Mouse (Mus musculus): ENCODE measurements around the gene Sdhaf3. TPM values are rescaled to one million over a fixed set of nuclear protein-coding genes. Genes with fewer than 3 reads are reported as not detected.

Sdhaf3 gene
- polyA plus RNA-seq (2015; fragmentation: Nextera tagmentation; extraction: Ambion mirVana) = 4.7 and 5.7 TPM in 2 replicates

DNA sequence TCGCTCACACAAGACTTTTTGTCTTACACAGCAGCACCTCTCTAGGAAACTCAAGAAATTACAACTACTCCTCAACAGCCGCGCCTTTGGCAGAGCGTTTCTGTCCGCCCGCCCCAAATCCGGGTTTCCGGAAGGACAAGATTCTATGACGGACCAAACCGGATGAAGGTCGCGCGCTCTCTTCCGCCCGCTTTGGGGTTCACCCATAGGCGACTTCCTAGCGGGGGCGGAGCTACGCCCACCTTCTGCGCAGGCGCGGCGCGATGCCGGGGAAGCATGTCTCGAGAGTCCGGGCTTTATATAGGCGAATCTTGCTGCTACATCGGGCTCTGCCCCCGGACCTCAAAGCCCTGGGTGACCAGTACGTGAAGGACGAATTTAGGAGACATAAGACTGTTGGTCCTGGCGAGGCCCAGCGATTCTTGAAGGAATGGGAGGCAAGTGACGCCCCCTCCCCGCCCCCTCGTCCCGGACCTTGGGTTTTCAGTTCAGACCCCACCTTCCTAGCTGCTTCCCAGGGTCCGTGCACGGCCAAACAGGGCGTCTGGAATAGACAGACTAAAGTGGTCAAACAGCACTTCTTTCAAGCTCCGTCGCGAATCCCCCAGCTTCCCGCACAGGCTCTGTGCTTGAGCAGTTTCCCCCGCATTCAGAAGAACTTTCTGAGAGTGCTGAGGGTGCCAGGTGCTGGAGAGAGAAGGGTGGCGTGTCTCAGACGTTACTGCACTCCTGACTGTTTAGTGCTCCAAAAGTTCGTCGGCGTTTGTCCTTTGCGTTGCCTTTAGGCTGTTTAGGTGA, at the start of gene Sdhaf3:
Sdhaf3 (plus strand) TSS at position 241 of the 798 bp plus-strand sequence.
- no peaks in the 10 kb centered on the region for H3K4me1 ChIP-seq
- H3K36me3 ChIP-seq = no peaks in the 10 kb centered on the region
- no peaks in the 10 kb centered on the region for H3K27me3 ChIP-seq (replicated peaks)
- H3K9ac ChIP-seq = peak within 1 kb of the TSS; percentile 58
- under 1% methylated on average over 52 of the region's 52 CpGs for WGBS
- H3K27ac ChIP-seq = peak within 1 kb of the TSS; percentile 78
- H3K4me3 ChIP-seq (replicated peaks) = peak within 1 kb of the TSS; percentile 72
- ATAC-seq (ENCODE audit: insufficient read depth, low FRiP score, low read depth) = peak; percentile 98
- peak within 1 kb of the TSS; percentile 74 for H3K4me2 ChIP-seq
- H3K9me3 ChIP-seq = no peaks in the 10 kb centered on the region

DNA sequence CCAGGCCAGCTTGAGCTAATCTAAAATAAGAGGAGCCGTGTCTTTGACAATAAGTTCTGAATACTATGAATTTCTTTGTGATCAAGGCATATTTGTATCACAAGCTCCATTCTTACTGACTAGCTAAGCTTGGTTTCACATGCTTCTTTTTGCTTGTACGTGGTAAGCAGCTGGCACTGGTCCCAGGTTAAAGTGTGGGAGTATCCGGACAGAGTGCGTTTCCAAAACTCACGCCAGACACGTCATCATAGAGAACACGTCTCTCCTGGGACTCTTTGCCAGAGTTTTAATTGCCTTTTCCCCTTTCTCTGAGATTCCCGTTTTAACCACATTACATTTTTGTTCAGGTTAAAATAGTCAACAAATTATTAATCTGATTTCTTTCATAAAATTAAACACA, 46.2 kb upstream of the Sdhaf3 start:
- ATAC-seq (ENCODE audit: insufficient read depth, low FRiP score, low read depth) = no peak
- Histone ChIP-seq H3K9ac (no peak overlapping the region), H3K4me1 (no peaks in the 10 kb centered on the region), H3K4me3 (replicated peaks) (no peak overlapping the region), H3K27me3 (replicated peaks) (no peaks in the 10 kb centered on the region), H3K9me3 (no peaks in the 10 kb centered on the region), H3K27ac (no peak overlapping the region), H3K4me2 (no peak overlapping the region), H3K36me3 (no peaks in the 10 kb centered on the region)
- WGBS = 56% methylated on average over 8 of the region's 8 CpGs

DNA sequence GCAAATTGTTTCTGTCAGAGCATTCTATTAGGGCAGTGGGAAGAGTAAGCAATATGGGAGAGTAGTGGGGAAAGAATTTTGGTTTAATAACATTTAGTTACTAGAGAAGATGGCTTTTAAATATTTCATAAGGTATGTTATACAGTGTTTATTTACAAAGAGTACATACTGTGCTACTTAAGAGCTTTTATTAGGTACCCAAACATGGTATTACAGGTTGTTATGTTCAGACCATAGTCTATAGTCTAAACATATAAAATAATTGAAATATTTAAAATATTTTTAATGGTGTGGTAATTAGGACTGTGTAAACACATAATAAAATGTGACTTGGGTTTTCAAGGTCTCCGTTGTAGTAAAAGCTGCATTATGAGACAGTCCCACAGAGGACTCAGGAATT, 41.5 kb upstream of the Sdhaf3 start:
- Histone ChIP-seq H3K9ac (no peak overlapping the region), H3K4me3 (replicated peaks) (no peak overlapping the region), H3K27ac (no peak overlapping the region), H3K36me3 (no peaks in the 10 kb centered on the region), H3K9me3 (no peaks in the 10 kb centered on the region), H3K4me1 (no peaks in the 10 kb centered on the region), H3K27me3 (replicated peaks) (no peaks in the 10 kb centered on the region), H3K4me2 (no peak overlapping the region)
- 67% methylated on average over 1 of the region's 1 CpGs for WGBS
- no peak for ATAC-seq (ENCODE audit: insufficient read depth, low FRiP score, low read depth)

DNA sequence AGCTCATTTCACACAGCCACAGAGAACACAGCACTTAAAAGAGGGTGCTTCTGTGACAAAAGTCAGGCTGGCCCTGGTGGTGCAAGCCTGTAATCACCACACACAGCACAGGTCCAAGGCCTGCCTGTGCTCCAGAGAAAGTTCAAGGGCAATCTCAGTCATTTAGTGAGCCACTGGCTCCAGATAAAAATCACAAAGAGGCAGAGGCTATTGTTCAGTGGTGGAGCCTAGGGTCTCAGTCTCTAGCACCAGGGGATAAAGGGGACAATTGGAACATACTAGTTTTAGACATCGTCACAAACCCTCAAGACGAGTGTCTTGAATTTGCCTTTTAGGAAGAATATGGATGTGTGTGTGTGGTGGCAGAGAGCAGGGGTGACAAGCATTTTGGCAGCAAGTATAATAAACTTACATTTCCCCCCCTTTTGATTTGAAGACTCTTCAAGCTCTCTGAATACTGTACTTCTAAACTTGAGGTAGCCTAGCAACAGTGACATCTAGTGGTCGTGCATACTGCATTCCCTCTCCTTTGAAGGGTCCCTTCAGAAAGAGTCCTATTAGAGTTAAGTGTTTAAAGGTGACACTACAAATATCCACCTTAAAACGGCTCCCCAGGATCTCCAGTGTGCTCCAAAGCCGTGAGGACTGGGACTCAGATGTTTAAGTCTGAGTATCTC, 40.8 kb upstream of the Sdhaf3 start:
- H3K27me3 ChIP-seq (replicated peaks) = no peaks in the 10 kb centered on the region
- no peaks in the 10 kb centered on the region for H3K9me3 ChIP-seq
- no peaks in the 10 kb centered on the region for H3K36me3 ChIP-seq
- H3K27ac ChIP-seq = no peak overlapping the region
- no peak overlapping the region for H3K9ac ChIP-seq
- no peaks in the 10 kb centered on the region for H3K4me1 ChIP-seq
- WGBS = 36% methylated on average over 5 of the region's 5 CpGs
- H3K4me3 ChIP-seq (replicated peaks) = no peak overlapping the region
- H3K4me2 ChIP-seq = no peak overlapping the region
- no peak for ATAC-seq (ENCODE audit: insufficient read depth, low FRiP score, low read depth)

DNA sequence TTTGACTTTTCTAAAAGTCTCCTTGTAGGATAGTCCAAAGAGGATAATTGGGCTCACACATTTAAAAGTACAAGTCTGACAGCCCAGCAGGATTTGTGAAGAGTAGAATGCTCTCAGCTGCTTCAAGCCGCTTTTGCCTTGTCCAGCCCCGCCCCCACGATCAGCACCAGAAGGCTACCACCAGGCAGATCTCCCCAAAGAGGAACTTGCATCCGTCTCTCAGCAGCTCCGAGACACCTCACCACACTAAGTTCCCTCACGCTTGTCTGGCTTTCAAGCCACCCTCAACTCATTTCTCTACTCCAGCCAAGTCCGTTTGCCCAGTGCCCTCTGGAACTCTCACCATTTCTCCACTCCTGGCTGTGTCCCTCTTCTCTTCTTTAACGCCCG, 40.3 kb upstream of the Sdhaf3 start:
- Histone ChIP-seq H3K27me3 (replicated peaks) (no peaks in the 10 kb centered on the region), H3K4me3 (replicated peaks) (no peak overlapping the region), H3K36me3 (no peaks in the 10 kb centered on the region), H3K4me2 (no peak overlapping the region), H3K4me1 (no peaks in the 10 kb centered on the region), H3K27ac (no peak overlapping the region), H3K9ac (no peak overlapping the region), H3K9me3 (no peaks in the 10 kb centered on the region)
- 51% methylated on average over 9 of the region's 9 CpGs for WGBS
- ATAC-seq (ENCODE audit: insufficient read depth, low FRiP score, low read depth) = no peak

DNA sequence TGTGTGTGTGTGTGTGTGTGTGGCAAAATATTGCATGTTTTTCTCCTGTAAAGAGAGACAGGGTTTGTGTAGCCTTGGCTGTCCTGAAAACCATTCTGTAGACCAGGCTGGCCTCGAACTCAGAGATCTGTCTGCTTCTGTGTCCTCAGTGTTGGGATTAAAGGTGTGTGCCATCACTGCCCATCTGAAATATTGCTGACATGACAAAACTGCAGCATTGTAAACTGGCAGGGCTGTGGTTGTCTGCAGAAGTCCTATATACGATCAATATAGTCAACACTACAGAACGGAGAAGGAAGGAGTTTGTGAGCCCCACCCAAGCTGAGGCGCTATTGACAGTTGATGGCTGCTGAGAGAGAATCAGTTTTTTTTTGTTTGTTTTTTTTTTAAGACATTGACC, 38.5 kb upstream of the Sdhaf3 start:
- no peaks in the 10 kb centered on the region for H3K27me3 ChIP-seq (replicated peaks)
- ATAC-seq (ENCODE audit: insufficient read depth, low FRiP score, low read depth) = no peak
- WGBS = 87% methylated on average over 4 of the region's 4 CpGs
- no peaks in the 10 kb centered on the region for H3K36me3 ChIP-seq
- H3K9ac ChIP-seq = no peak overlapping the region
- H3K9me3 ChIP-seq = no peaks in the 10 kb centered on the region
- H3K4me3 ChIP-seq (replicated peaks) = no peak overlapping the region
- no peak overlapping the region for H3K27ac ChIP-seq
- H3K4me1 ChIP-seq = no peaks in the 10 kb centered on the region
- H3K4me2 ChIP-seq = no peak overlapping the region

DNA sequence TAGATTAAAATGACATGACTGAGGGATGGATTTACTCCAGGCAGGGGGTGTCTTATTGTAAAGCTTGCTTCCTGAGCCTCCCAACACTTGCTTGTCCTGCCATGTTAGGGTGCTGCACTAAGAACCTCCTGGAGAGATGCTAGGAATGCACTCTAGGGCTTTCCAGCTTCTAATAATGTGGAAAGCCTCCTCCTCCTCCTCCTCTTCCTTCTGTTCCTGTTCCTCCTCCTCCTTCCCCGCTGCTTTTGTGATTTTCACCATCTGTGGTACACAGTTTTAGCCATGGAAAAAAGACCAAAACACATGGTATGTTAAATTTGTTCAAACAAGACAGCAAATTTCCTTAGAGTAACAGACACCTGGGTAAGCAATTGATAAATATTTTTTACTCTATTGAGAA, 30.5 kb upstream of the Sdhaf3 start:
- WGBS = 35% methylated on average over 1 of the region's 1 CpGs
- no peak overlapping the region for H3K27ac ChIP-seq
- no peak for ATAC-seq (ENCODE audit: insufficient read depth, low FRiP score, low read depth)
- no peaks in the 10 kb centered on the region for H3K36me3 ChIP-seq
- no peaks in the 10 kb centered on the region for H3K9me3 ChIP-seq
- H3K27me3 ChIP-seq (replicated peaks) = no peaks in the 10 kb centered on the region
- H3K9ac ChIP-seq = no peak overlapping the region
- H3K4me3 ChIP-seq (replicated peaks) = no peak overlapping the region
- H3K4me2 ChIP-seq = no peak overlapping the region
- H3K4me1 ChIP-seq = no peaks in the 10 kb centered on the region

DNA sequence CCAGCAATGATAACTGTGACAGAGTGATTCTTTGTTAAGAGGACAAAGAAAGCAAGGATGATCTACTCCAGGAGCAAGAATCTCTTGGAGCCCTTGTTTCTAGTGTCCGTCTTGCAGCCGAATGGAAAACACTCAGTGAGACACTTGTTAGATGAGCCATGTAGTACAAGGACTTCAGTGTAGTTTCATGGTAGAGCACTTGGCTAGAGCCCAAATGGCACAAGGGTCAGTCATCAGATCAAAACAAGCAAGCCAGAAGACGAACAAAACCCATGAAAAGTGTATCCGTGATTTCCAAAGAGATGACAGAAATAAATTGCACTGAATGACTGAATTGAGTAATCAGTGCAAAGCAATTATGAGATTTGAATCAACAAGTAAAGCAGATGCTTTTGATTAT, 25.0 kb upstream of the Sdhaf3 start:
- Histone ChIP-seq H3K4me3 (replicated peaks) (no peak overlapping the region), H3K27ac (no peak overlapping the region), H3K4me2 (no peak overlapping the region), H3K27me3 (replicated peaks) (no peaks in the 10 kb centered on the region), H3K4me1 (no peaks in the 10 kb centered on the region), H3K9me3 (no peaks in the 10 kb centered on the region), H3K36me3 (no peaks in the 10 kb centered on the region), H3K9ac (no peak overlapping the region)
- no peak for ATAC-seq (ENCODE audit: insufficient read depth, low FRiP score, low read depth)
- WGBS = 76% methylated on average over 4 of the region's 4 CpGs

DNA sequence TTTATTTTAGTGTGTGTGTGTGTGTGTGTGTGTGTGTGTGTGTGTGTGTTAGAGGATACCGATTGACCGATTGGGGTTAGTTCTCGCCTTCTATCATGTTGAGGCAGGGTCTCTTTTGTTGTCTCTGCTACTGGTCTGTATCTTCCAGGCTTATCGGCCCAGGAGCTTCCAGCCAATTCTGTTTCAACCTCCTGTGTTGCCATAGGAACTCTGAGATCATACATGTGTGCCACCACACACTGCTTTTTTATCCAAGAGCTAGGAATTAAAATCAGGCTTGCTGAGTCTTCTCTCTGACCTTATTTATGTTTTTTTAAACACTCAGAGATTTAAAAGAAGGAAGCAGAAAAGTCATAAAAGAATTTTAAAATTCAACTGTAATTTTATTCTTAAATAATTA, 24.3 kb upstream of the Sdhaf3 start:
- no peaks in the 10 kb centered on the region for H3K4me1 ChIP-seq
- no peak overlapping the region for H3K4me3 ChIP-seq (replicated peaks)
- H3K27me3 ChIP-seq (replicated peaks) = no peaks in the 10 kb centered on the region
- ATAC-seq (ENCODE audit: insufficient read depth, low FRiP score, low read depth) = no peak
- H3K4me2 ChIP-seq = no peak overlapping the region
- WGBS = 72% methylated on average over 4 of the region's 4 CpGs
- no peaks in the 10 kb centered on the region for H3K9me3 ChIP-seq
- H3K36me3 ChIP-seq = no peaks in the 10 kb centered on the region
- no peak overlapping the region for H3K9ac ChIP-seq
- H3K27ac ChIP-seq = no peak overlapping the region

DNA sequence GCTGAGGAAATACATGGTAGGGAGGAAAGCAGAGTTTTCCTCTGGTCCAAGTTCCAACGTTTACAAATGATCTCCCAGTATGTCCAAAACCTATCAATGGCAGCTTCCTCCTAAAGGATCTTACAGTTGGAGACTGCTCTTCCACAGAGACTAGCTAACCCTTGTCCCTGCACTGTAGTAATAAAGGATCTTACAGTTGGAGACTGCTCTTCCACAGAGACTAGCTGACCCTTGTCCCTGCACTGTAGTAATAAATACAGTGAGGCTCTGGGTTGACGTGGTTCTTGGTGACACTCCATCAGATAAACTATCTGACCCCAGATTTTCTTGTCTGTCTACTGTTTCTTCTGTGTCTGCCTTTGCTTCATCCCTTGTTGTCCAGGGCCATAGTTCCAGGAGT, 15.0 kb upstream of the Sdhaf3 start:
- Histone ChIP-seq H3K9me3 (no peaks in the 10 kb centered on the region), H3K9ac (no peak overlapping the region), H3K4me3 (replicated peaks) (no peak overlapping the region), H3K27me3 (replicated peaks) (no peaks in the 10 kb centered on the region), H3K36me3 (no peaks in the 10 kb centered on the region), H3K27ac (no peak overlapping the region), H3K4me1 (no peaks in the 10 kb centered on the region), H3K4me2 (no peak overlapping the region)
- 48% methylated on average over 2 of the region's 2 CpGs for WGBS
- no peak for ATAC-seq (ENCODE audit: insufficient read depth, low FRiP score, low read depth)

DNA sequence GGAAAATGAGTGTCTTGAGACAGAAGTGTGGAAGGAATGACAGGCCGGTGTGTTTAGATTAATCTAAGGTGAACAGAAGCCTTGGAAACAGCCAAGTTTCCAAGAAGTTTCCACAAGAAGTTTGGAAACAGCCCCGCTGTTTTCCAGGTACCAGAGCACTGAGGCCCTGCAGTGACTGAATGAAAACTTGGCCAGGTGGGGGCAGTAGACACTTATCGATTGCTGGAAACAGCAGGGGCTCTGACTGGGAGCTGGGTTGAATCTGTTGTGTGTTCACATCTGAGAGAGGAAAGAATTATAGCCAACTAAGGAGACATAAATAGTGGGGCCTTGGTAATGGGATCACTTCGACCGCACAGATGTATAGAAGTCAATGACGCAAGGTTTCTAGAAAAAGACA, 13.0 kb upstream of the Sdhaf3 start:
- Histone ChIP-seq H3K4me3 (replicated peaks) (no peak overlapping the region), H3K9ac (no peak overlapping the region), H3K27ac (no peak overlapping the region), H3K4me2 (no peak overlapping the region), H3K36me3 (no peaks in the 10 kb centered on the region), H3K27me3 (replicated peaks) (no peaks in the 10 kb centered on the region), H3K4me1 (no peaks in the 10 kb centered on the region), H3K9me3 (no peaks in the 10 kb centered on the region)
- ATAC-seq (ENCODE audit: insufficient read depth, low FRiP score, low read depth) = no peak
- 45% methylated on average over 6 of the region's 6 CpGs for WGBS

DNA sequence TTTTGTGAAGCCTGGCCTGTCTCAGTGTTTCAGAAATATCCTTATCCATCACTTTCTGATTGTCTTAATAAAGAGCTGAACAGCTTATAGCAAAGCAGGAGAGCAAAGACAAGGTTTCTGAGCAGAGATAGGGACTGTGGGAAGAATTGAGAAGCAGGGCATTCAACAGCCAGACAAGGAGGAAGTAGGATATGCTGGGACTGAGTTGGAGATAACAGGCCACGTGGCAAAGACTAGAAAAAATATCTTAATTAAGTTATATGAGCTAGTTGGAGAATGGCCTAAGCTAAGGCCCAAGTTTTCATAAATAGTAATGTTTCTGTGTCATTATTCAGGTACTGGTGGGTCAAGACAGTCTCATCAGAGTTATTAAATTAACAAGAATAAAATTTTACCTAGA, 8.2 kb upstream of the Sdhaf3 start:
- no peaks in the 10 kb centered on the region for H3K36me3 ChIP-seq
- no peaks in the 10 kb centered on the region for H3K9me3 ChIP-seq
- H3K27ac ChIP-seq = no peak overlapping the region
- H3K4me3 ChIP-seq (replicated peaks) = no peak overlapping the region
- no peaks in the 10 kb centered on the region for H3K27me3 ChIP-seq (replicated peaks)
- no peak for ATAC-seq (ENCODE audit: insufficient read depth, low FRiP score, low read depth)
- H3K4me2 ChIP-seq = no peak overlapping the region
- 20% methylated on average over 1 of the region's 1 CpGs for WGBS
- H3K4me1 ChIP-seq = no peaks in the 10 kb centered on the region
- no peak overlapping the region for H3K9ac ChIP-seq
